Comparison of ENCODE assay signal across 10 mouse cellular contexts in genomic region chr2:23570563-23570962, GRCm38 (mm10). TPM values are rescaled to one million over a fixed set of nuclear protein-coding genes. Genes with fewer than 3 reads are reported as not detected.
DNase-seq lines count a peak whose midpoint lies in the region; ATAC-seq and TF ChIP-seq lines count a peak whose summit lies in the region.
"Had no signal": no experiment of that assay in that cellular context is flagged by ENCODE, and none has a peak within 500 bp of the region (broad histone marks: within the 10 kb centered on the region; RNA-seq: fewer than 3 reads in every experiment).

No protein-coding gene starts in this region.

- no peaks in the 10 kb centered on the region for H3K9me3 ChIP-seq in hindbrain, embryonic 10.5 days
- H3K9me3 ChIP-seq in hindbrain, embryonic 11.5 days (ENCODE audit: control insufficient read depth, low read length): no peaks in the 10 kb centered on the region
- H3K9me3 ChIP-seq in embryonic facial prominence, embryonic 11.5 days (replicated peaks; ENCODE audit: control insufficient read depth, low read length): no peaks in the 10 kb centered on the region
- no peaks in the 10 kb centered on the region for H3K9me3 ChIP-seq in intestine, embryonic 16.5 days (ENCODE audit: control insufficient read depth, low read length)
- H3K9me3 ChIP-seq in midbrain, embryonic 16.5 days (replicated peaks; ENCODE audit: control insufficient read depth, low read length, poor library complexity, severe bottlenecking): no peaks in the 10 kb centered on the region

- H3K27ac ChIP-seq in hindbrain, embryonic 10.5 days: no peak overlapping the region
- no peak overlapping the region for H3K27ac ChIP-seq in hindbrain, embryonic 11.5 days (ENCODE audit: low read depth, low read length)
- no peak overlapping the region for H3K27ac ChIP-seq in embryonic facial prominence, embryonic 11.5 days (replicated peaks; ENCODE audit: low read depth, low read length)
- no peak overlapping the region for H3K27ac ChIP-seq in intestine, embryonic 16.5 days (ENCODE audit: low read length)
- H3K27ac ChIP-seq in midbrain, embryonic 16.5 days (ENCODE audit: low read length): no peak overlapping the region
- no peak overlapping the region for H3K27ac ChIP-seq in thymus, adult 2 months (ENCODE audit: control insufficient read depth, insufficient read depth, low read length)

- peaks cover 17% of the 10 kb centered on the region for H3K27me3 ChIP-seq in hindbrain, embryonic 10.5 days (ENCODE audit: insufficient read depth, poor library complexity, severe bottlenecking)
- H3K27me3 ChIP-seq in hindbrain, embryonic 11.5 days (ENCODE audit: control insufficient read depth, insufficient read depth, low read length): no peaks in the 10 kb centered on the region
- no peaks in the 10 kb centered on the region for H3K27me3 ChIP-seq in embryonic facial prominence, embryonic 11.5 days (ENCODE audit: control insufficient read depth, insufficient read depth, low read length)
- H3K27me3 ChIP-seq in intestine, embryonic 16.5 days (replicated peaks; ENCODE audit: control insufficient read depth, insufficient read depth, low read length): no peaks in the 10 kb centered on the region
- peaks cover 10% of the 10 kb centered on the region for H3K27me3 ChIP-seq in midbrain, embryonic 16.5 days (ENCODE audit: control insufficient read depth, insufficient read depth, low read depth, low read length)
- H3K27me3 ChIP-seq in thymus, adult 2 months (ENCODE audit: control insufficient read depth, insufficient read depth, low read length): no peaks in the 10 kb centered on the region

- H3K36me3 ChIP-seq in hindbrain, embryonic 10.5 days: 0 out of 2 replicates have a peak, but pooled peaks cover 7% of the 10 kb centered on the region
- no peaks in the 10 kb centered on the region for H3K36me3 ChIP-seq in hindbrain, embryonic 11.5 days (ENCODE audit: control insufficient read depth, insufficient read depth, low read length)
- no peaks in the 10 kb centered on the region for H3K36me3 ChIP-seq in embryonic facial prominence, embryonic 11.5 days (replicated peaks; ENCODE audit: control insufficient read depth, insufficient read depth, low read depth, low read length)
- no peaks in the 10 kb centered on the region for H3K36me3 ChIP-seq in intestine, embryonic 16.5 days (ENCODE audit: control insufficient read depth, insufficient read depth, low read length)
- H3K36me3 ChIP-seq in midbrain, embryonic 16.5 days (ENCODE audit: control insufficient read depth, insufficient read depth, low read length): no peaks in the 10 kb centered on the region
- no peaks in the 10 kb centered on the region for H3K36me3 ChIP-seq in thymus, adult 2 months (ENCODE audit: control insufficient read depth, insufficient read depth, low read length)

- H3K4me2 ChIP-seq in hindbrain, embryonic 11.5 days (replicated peaks; ENCODE audit: low read depth, low read length): no peak overlapping the region; the same call in 1 of the 2 replicates
- H3K4me2 ChIP-seq in embryonic facial prominence, embryonic 11.5 days (ENCODE audit: low read depth, low read length): peak overlapping the region; percentile 51; the same call in 1 of the 2 replicates
- H3K4me2 ChIP-seq in intestine, embryonic 16.5 days (ENCODE audit: low read depth, low read length): peak overlapping the region; percentile 67
- H3K4me2 ChIP-seq in midbrain, embryonic 16.5 days (ENCODE audit: low read length): peak overlapping the region; percentile 86

- H3K4me3 ChIP-seq in hindbrain, embryonic 10.5 days: peak overlapping the region; percentile 97
- no peak overlapping the region for H3K4me3 ChIP-seq in hindbrain, embryonic 11.5 days (ENCODE audit: low read depth, low read length)
- no peak overlapping the region for H3K4me3 ChIP-seq in embryonic facial prominence, embryonic 11.5 days (ENCODE audit: low read depth, low read length)
- peak overlapping the region; percentile 67 for H3K4me3 ChIP-seq in intestine, embryonic 16.5 days (ENCODE audit: low read length)
- H3K4me3 ChIP-seq in midbrain, embryonic 16.5 days (ENCODE audit: low read depth, low read length): peak overlapping the region; percentile 99
- no peak overlapping the region for H3K4me3 ChIP-seq in thymus, adult 2 months (ENCODE audit: control insufficient read depth, insufficient read depth, low read length)

- no peak for TF ChIP-seq POLR2A in thymus, adult 2 months (IDR thresholded peaks at IDR 0.05; ENCODE audit: control insufficient read depth, extremely low read depth, insufficient read depth, low read length, poor library complexity)

- 90% methylated on average over 4 of the region's 4 CpGs for WGBS in hindbrain, embryonic 10.5 days
- WGBS in hindbrain, embryonic 11.5 days: 89% methylated on average over 4 of the region's 4 CpGs
- 84% methylated on average over 4 of the region's 4 CpGs for WGBS in embryonic facial prominence, embryonic 11.5 days
- 72% methylated on average over 4 of the region's 4 CpGs for WGBS in intestine, embryonic 16.5 days
- 92% methylated on average over 4 of the region's 4 CpGs for WGBS in midbrain, embryonic 16.5 days
- WGBS in thymus, adult 2 months: 89% methylated on average over 4 of the region's 4 CpGs

- no peak for DNase-seq in hindbrain, embryonic 10.5 days (ENCODE audit: low spot score)
- no peak for DNase-seq in hindbrain, embryonic 11.5 days (ENCODE audit: low spot score)
- no peak for DNase-seq in embryonic facial prominence, embryonic 11.5 days (ENCODE audit: low spot score)
- DNase-seq in thymus, adult 2 months: no peak
- no peak for DNase-seq in adrenal gland, postnatal 36 days
- DNase-seq in natural killer cell, adult 2 months (ENCODE audit: low spot score in 2 of 2): no peak
- DNase-seq: cerebellum, adult 11 months; kidney, postnatal 25 days had no signal

- H3K9ac ChIP-seq in hindbrain, embryonic 11.5 days (ENCODE audit: low read depth, low read length): no peak overlapping the region
- no peak overlapping the region for H3K9ac ChIP-seq in embryonic facial prominence, embryonic 11.5 days (replicated peaks; ENCODE audit: low read length)
- H3K9ac ChIP-seq in intestine, embryonic 16.5 days (ENCODE audit: low read depth, low read length): 0 out of 2 replicates have a peak overlapping the region, but pooled peaks have one; percentile 83
- H3K9ac ChIP-seq in midbrain, embryonic 16.5 days (ENCODE audit: low read depth, low read length): no peak overlapping the region

- ATAC-seq in hindbrain, embryonic 11.5 days (ENCODE audit: low FRiP score): no peak
- ATAC-seq in embryonic facial prominence, embryonic 11.5 days (replicated peaks; ENCODE audit: insufficient number of reproducible peaks, low FRiP score, low TSS enrichment, low read depth): no peak
- no peak for ATAC-seq in intestine, embryonic 16.5 days
- no peak for ATAC-seq in midbrain, embryonic 16.5 days

- H3K4me1 ChIP-seq in hindbrain, embryonic 10.5 days (replicated peaks): peaks cover 13% of the 10 kb centered on the region
- H3K4me1 ChIP-seq in hindbrain, embryonic 11.5 days (replicated peaks; ENCODE audit: control insufficient read depth, insufficient read depth, low read length): no peaks in the 10 kb centered on the region; the same call in 1 of the 2 replicates
- H3K4me1 ChIP-seq in embryonic facial prominence, embryonic 11.5 days (ENCODE audit: control insufficient read depth, insufficient read depth, low read length): no peaks in the 10 kb centered on the region
- H3K4me1 ChIP-seq in intestine, embryonic 16.5 days (ENCODE audit: control insufficient read depth, insufficient read depth, low read length): peaks cover 8% of the 10 kb centered on the region
- H3K4me1 ChIP-seq in midbrain, embryonic 16.5 days (ENCODE audit: control insufficient read depth, insufficient read depth, low read length): peaks cover 23% of the 10 kb centered on the region
- peaks cover 3% of the 10 kb centered on the region; the same call in 1 of the 2 replicates for H3K4me1 ChIP-seq in thymus, adult 2 months (replicated peaks; ENCODE audit: control insufficient read depth, insufficient read depth, low read length)

- no peak for TF ChIP-seq CTCF in thymus, adult 2 months (IDR thresholded peaks at IDR 0.05; ENCODE audit: borderline replicate concordance, control insufficient read depth, extremely low read depth, insufficient read depth, low read length, poor library complexity)

RNA-seq across cellular contexts. Expression of gene Spopl, which starts 1.3 kb away (rescaled TPM):
- 8.0 and 9.0 TPM in 2 replicates for polyA plus RNA-seq in hindbrain, embryonic 10.5 days (2016; fragmentation: Nextera tagmentation; extraction: Ambion mirVana)
- polyA plus RNA-seq in hindbrain, embryonic 11.5 days (2014; fragmentation: Nextera tagmentation; extraction: Ambion mirVana): 9.5 and 10.5 TPM in 2 replicates
- 10.4 and 12.3 TPM in 2 replicates for polyA plus RNA-seq in embryonic facial prominence, embryonic 11.5 days (2014; fragmentation: Nextera tagmentation; extraction: Ambion mirVana)
- polyA plus RNA-seq in intestine, embryonic 16.5 days (2015; fragmentation: Nextera tagmentation; extraction: Ambion mirVana): 6.8 and 7.6 TPM in 2 replicates
- polyA plus RNA-seq in midbrain, embryonic 16.5 days (2015; fragmentation: Nextera tagmentation; extraction: Ambion mirVana): 6.0 and 8.4 TPM in 2 replicates
- polyA plus RNA-seq in thymus, adult 2 months (2012; rRNA removed): 5.4 and 7.3 TPM in 2 replicates
- 10 to 100 TPM; 17.9 to 21.1 TPM for total RNA-seq in adrenal gland, postnatal 36 days (2021)

Comparison
In these comparisons a context has a peak if more than half of its experiments do, and no peak if none do; other contexts are left out.
1. H3K4me3 ChIP-seq: peak in hindbrain, embryonic 10.5 days (single experiment), intestine, embryonic 16.5 days (single experiment) and midbrain, embryonic 16.5 days (single experiment); none in hindbrain, embryonic 11.5 days (single experiment), embryonic facial prominence, embryonic 11.5 days (single experiment) and thymus, adult 2 months (single experiment).